Mouse (Mus musculus): ENCODE measurements around the gene Selenop. TPM values are rescaled to one million over a fixed set of nuclear protein-coding genes. Genes with fewer than 3 reads are reported as not detected.

Selenop gene
- total and polyA plus RNA-seq, 3 experiments = 0.50 TPM; not detected in 2

- no peak overlapping the region for H3K4me3 ChIP-seq (ENCODE audit: control insufficient read depth in 1 of 2, insufficient read depth in 1 of 2, low read depth in 2 of 2, low read length in 2 of 2)
- DNase-seq (ENCODE audit: low read depth, low spot score) = no peak
- H3K27ac ChIP-seq (ENCODE audit: control insufficient read depth, low read depth, low read length) = no peak overlapping the region
- no peaks in the 10 kb centered on the region for H3K9me3 ChIP-seq (replicated peaks; ENCODE audit: insufficient read depth, low read length)
- H3K36me3 ChIP-seq (ENCODE audit: control insufficient read depth in 1 of 2, insufficient read depth in 2 of 2, low read length in 2 of 2) = no peaks in the 10 kb centered on the region
- no peak for TF ChIP-seq USF1 (IDR thresholded peaks at IDR 0.05; ENCODE audit: low read depth, low read length)
- no peak for TF ChIP-seq HCFC1 (IDR thresholded peaks at IDR 0.05; ENCODE audit: low read depth, low read length)
- no peak for TF ChIP-seq MXI1 (IDR thresholded peaks at IDR 0.05; ENCODE audit: low read depth, low read length)
- no peak for TF ChIP-seq MYB (IDR thresholded peaks at IDR 0.05; ENCODE audit: low read depth, low read length)
- H3K27me3 ChIP-seq (ENCODE audit: control insufficient read depth in 1 of 2, insufficient read depth in 2 of 2, low read length in 2 of 2) = no peaks in the 10 kb centered on the region
- H3K4me1 ChIP-seq (ENCODE audit: control insufficient read depth in 1 of 2, insufficient read depth in 2 of 2, low read length in 2 of 2) = no peaks in the 10 kb centered on the region
- no peaks in the 10 kb centered on the region for H3K79me2 ChIP-seq (ENCODE audit: control insufficient read depth, insufficient read depth, low read length, poor library complexity)
- H3K9ac ChIP-seq (ENCODE audit: control insufficient read depth, low read depth, low read length, poor library complexity, severe bottlenecking) = no peak overlapping the region
Measured at GRCm38 (mm10) chr15:3300361-3301100, 32.2 kb downstream of the Selenop start.

GRCm38 (mm10) chr15:3303426-3303825 is 35.1 kb downstream of the Selenop start, which contains the start of gene Ccdc152:
TSS of gene Ccdc152 (minus strand) at chr15:3303526.
- Histone ChIP-seq H3K36me3 (ENCODE audit: control insufficient read depth in 1 of 2, insufficient read depth in 2 of 2, low read length in 2 of 2) (no peaks in the 10 kb centered on the region), H3K9me3 (replicated peaks; ENCODE audit: insufficient read depth, low read length) (no peaks in the 10 kb centered on the region), H3K79me2 (ENCODE audit: control insufficient read depth, insufficient read depth, low read length, poor library complexity) (no peaks in the 10 kb centered on the region), H3K9ac (ENCODE audit: control insufficient read depth, low read depth, low read length, poor library complexity, severe bottlenecking) (no peak within 1 kb of the TSS), H3K27me3 (ENCODE audit: control insufficient read depth in 1 of 2, insufficient read depth in 2 of 2, low read length in 2 of 2) (no peaks in the 10 kb centered on the region), H3K4me1 (ENCODE audit: control insufficient read depth in 1 of 2, insufficient read depth in 2 of 2, low read length in 2 of 2) (no peaks in the 10 kb centered on the region), H3K4me3 (ENCODE audit: control insufficient read depth in 1 of 2, insufficient read depth in 1 of 2, low read depth in 2 of 2, low read length in 2 of 2) (no peak within 1 kb of the TSS), H3K27ac (ENCODE audit: control insufficient read depth, low read depth, low read length) (no peak within 1 kb of the TSS)
- no peak for DNase-seq (ENCODE audit: low read depth, low spot score)
- TF ChIP-seq SMC3 (IDR thresholded peaks at IDR 0.05; ENCODE audit: low read depth, low read length) = no peak
- no peak for TF ChIP-seq USF2 (IDR thresholded peaks at IDR 0.05; ENCODE audit: borderline replicate concordance in 1 of 2, insufficient read depth in 1 of 2, low read depth in 1 of 2, low read length in 2 of 2)
- TF ChIP-seq ETS1 (IDR thresholded peaks at IDR 0.05; ENCODE audit: low read depth, low read length) = no peak
- TF ChIP-seq ZNF384 (IDR thresholded peaks at IDR 0.05; ENCODE audit: low read depth, low read length) = no peak
- TF ChIP-seq ZKSCAN1 (IDR thresholded peaks at IDR 0.05; ENCODE audit: low read depth, low read length) = no peak
- no peak for TF ChIP-seq NRF1 (IDR thresholded peaks at IDR 0.05; ENCODE audit: insufficient read depth, low read depth, low read length, poor library complexity, severe bottlenecking)

- Histone ChIP-seq H3K4me1 (ENCODE audit: control insufficient read depth in 1 of 2, insufficient read depth in 2 of 2, low read length in 2 of 2) (no peaks in the 10 kb centered on the region), H3K4me3 (ENCODE audit: control insufficient read depth in 1 of 2, insufficient read depth in 1 of 2, low read depth in 2 of 2, low read length in 2 of 2) (no peak overlapping the region), H3K9ac (ENCODE audit: control insufficient read depth, low read depth, low read length, poor library complexity, severe bottlenecking) (no peak overlapping the region), H3K27ac (ENCODE audit: control insufficient read depth, low read depth, low read length) (no peak overlapping the region), H3K79me2 (ENCODE audit: control insufficient read depth, insufficient read depth, low read length, poor library complexity) (no peaks in the 10 kb centered on the region), H3K27me3 (ENCODE audit: control insufficient read depth in 1 of 2, insufficient read depth in 2 of 2, low read length in 2 of 2) (no peaks in the 10 kb centered on the region), H3K9me3 (replicated peaks; ENCODE audit: insufficient read depth, low read length) (no peaks in the 10 kb centered on the region), H3K36me3 (ENCODE audit: control insufficient read depth in 1 of 2, insufficient read depth in 2 of 2, low read length in 2 of 2) (no peaks in the 10 kb centered on the region)
- TF ChIP-seq MYB (IDR thresholded peaks at IDR 0.05; ENCODE audit: low read depth, low read length) (no peak), SIN3A (IDR thresholded peaks at IDR 0.05; ENCODE audit: low read length) (no peak), GABPA (IDR thresholded peaks at IDR 0.05; ENCODE audit: low read depth, low read length) (no peak), USF1 (IDR thresholded peaks at IDR 0.05; ENCODE audit: low read depth, low read length) (no peak), RAD21 (IDR thresholded peaks at IDR 0.05; ENCODE audit: low read depth, low read length) (no peak), E2F4 (IDR thresholded peaks at IDR 0.05; ENCODE audit: borderline replicate concordance, low read depth, low read length) (no peak), MAZ (IDR thresholded peaks at IDR 0.05; ENCODE audit: low read depth, low read length) (no peak), MEF2A (IDR thresholded peaks at IDR 0.05; ENCODE audit: extremely low read depth, insufficient replicate concordance, low read depth, low read length, poor library complexity, severe bottlenecking) (no peak), MAFK (IDR thresholded peaks at IDR 0.05; ENCODE audit: borderline replicate concordance, low read depth, low read length) (no peak)
- DNase-seq (ENCODE audit: low read depth, low spot score) = no peak
Measured at GRCm38 (mm10) chr15:3309856-3310255, 41.5 kb downstream of the Selenop start.

Data from MEL (cell line).